Mouse (Mus musculus) ES-Bruce4 (cell line): ENCODE data around the gene Dock9. TPM values are rescaled to one million over a fixed set of nuclear protein-coding genes. Genes with fewer than 3 reads are reported as not detected.

Experiments
- H3K27ac ChIP-seq: 2 replicates; pipeline ENCODE4 v1.5.1; 2012; ENCODE audit warnings: low read length, inconsistent platforms; ENCODE audit not compliant: insufficient read depth
- H3K27me3 ChIP-seq: 2 replicates; pipeline ENCODE4 v1.6.1; 2012; ENCODE audit warnings: mild to moderate bottlenecking, low read length, inconsistent platforms; ENCODE audit not compliant: control insufficient read depth, poor library complexity, insufficient read depth, severe bottlenecking
- H3K36me3 ChIP-seq: 2 replicates; pipeline ENCODE4 v1.6.1; 2012; ENCODE audit warnings: inconsistent platforms, mild to moderate bottlenecking, low read length, moderate library complexity; ENCODE audit not compliant: control insufficient read depth, poor library complexity, insufficient read depth, severe bottlenecking
- H3K4me1 ChIP-seq: one replicate; pipeline ENCODE4 v1.8.1; 2011; ENCODE audit warnings: low read length; ENCODE audit not compliant: control insufficient read depth, insufficient read depth
- H3K4me3 ChIP-seq: 2 replicates; pipeline ENCODE4 v1.5.1; 2011; ENCODE audit warnings: low read depth, mild to moderate bottlenecking, low read length
- H3K9ac ChIP-seq: 2 replicates; pipeline ENCODE4 v1.6.1; 2012; ENCODE audit warnings: low read depth, mild to moderate bottlenecking, inconsistent platforms; ENCODE audit not compliant: poor library complexity, severe bottlenecking
- H3K9me3 ChIP-seq: replicated peaks from 2 replicates; pipeline ENCODE4 v1.6.1; 2012; ENCODE audit warnings: mild to moderate bottlenecking, low read length, inconsistent platforms; ENCODE audit not compliant: control insufficient read depth, poor library complexity, insufficient read depth, severe bottlenecking
- CTCF ChIP-seq: IDR thresholded peaks from one replicate; pipeline ENCODE4 v1.8.1; 2011; ENCODE audit warnings: low read depth, low read length
- EP300 ChIP-seq: IDR thresholded peaks from 2 replicates; pipeline ENCODE4 v1.6.1; 2011; ENCODE audit warnings: low read depth, low read length; ENCODE audit not compliant: insufficient read depth
- POLR2A ChIP-seq: IDR thresholded peaks from one replicate; pipeline ENCODE4 v1.8.1; 2011; ENCODE audit warnings: low read length; ENCODE audit not compliant: insufficient read depth
- polyA plus RNA-seq: library from polyadenylated mRNA; stranded (reverse); fragments of >200 nt; gene quantifications from 2 replicates; pipeline ENCODE4 v1.2.4, GENCODE M21; 2011; ENCODE audit warnings: low read depth; ENCODE audit not compliant: missing spikeins, insufficient read depth, insufficient read length

Gene Dock9
- polyA plus RNA-seq, 1 experiment = 21.0 TPM

DNA sequence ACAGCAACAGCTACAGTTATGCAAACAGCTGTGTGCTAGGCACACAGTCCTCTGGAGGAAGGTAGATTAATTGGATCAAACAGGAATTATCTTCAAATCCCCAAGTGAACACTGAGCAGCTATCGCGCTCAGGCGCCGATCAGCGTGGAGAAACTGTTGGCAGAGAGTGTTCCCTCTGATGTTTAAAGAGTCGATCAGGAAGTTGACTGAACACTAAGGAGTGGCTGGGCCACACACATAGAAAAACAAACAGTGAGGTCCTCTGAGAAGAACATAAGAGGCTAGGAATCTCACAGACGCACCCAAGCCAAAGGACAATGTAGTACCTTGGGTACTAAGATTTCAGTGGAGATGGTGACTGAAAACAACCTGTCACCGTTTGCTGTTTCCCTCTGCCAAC is 136.7 kb downstream of the Dock9 start:
- no peak overlapping the region for H3K27ac ChIP-seq
- no peak overlapping the region for H3K4me3 ChIP-seq
- no peaks in the 10 kb centered on the region for H3K4me1 ChIP-seq
- TF ChIP-seq POLR2A (no peak), CTCF (no peak), EP300 (no peak)
- no peak overlapping the region for H3K9ac ChIP-seq
- no peaks in the 10 kb centered on the region for H3K36me3 ChIP-seq
- no peaks in the 10 kb centered on the region for H3K9me3 ChIP-seq
- H3K27me3 ChIP-seq = no peaks in the 10 kb centered on the region

DNA sequence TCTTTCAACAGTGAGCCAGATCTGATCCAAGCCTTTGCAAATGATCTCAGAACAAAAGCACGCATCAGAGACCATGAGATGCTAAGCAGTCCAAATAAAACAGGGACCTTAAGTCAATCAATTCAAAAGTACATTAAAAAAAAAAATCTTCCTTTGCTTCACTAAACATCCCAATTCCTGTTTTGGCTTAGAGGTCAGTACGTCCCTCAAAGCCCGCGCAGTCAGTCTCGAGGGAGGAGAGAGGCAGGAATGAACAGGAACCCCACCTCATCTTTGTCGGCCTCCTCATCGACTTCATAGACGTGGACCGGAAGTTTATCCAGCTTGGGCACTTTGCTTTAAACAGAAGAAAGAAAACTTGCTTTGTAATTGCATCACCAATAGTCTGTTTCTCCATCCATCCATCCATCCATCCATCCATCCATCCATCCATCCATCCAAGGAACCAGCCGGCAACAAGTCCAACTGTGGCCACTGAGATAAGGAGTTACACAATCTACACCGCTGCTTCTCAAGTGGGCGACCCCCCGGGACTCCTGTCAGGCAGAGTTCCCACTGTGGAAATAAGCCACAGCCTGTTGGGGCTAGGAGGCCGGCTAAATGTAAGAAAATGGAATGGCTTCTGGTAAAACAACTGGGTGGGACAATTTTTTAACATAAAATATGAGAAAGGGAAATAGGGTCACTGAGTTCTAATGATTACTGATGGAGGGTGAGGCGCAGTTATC is 137.3 kb downstream of the Dock9 start:
- no peak for TF ChIP-seq POLR2A
- no peak for TF ChIP-seq CTCF
- TF ChIP-seq EP300 = no peak
- Histone ChIP-seq H3K4me1 (no peaks in the 10 kb centered on the region), H3K9me3 (no peaks in the 10 kb centered on the region), H3K27me3 (no peaks in the 10 kb centered on the region), H3K27ac (no peak overlapping the region), H3K4me3 (no peak overlapping the region), H3K9ac (no peak overlapping the region), H3K36me3 (no peaks in the 10 kb centered on the region)

- Histone ChIP-seq H3K27me3 (no peaks in the 10 kb centered on the region), H3K27ac (no peak overlapping the region), H3K9ac (no peak overlapping the region), H3K4me3 (no peak overlapping the region), H3K9me3 (no peaks in the 10 kb centered on the region), H3K4me1 (no peaks in the 10 kb centered on the region), H3K36me3 (no peaks in the 10 kb centered on the region)
- TF ChIP-seq POLR2A (no peak), CTCF (no peak), EP300 (no peak)
Measured at GRCm38 (mm10) chr14:121659061-121659824, 138.4 kb downstream of the Dock9 start.

- Histone ChIP-seq H3K9me3 (no peaks in the 10 kb centered on the region), H3K9ac (no peak overlapping the region), H3K27ac (no peak overlapping the region), H3K4me1 (no peaks in the 10 kb centered on the region), H3K27me3 (no peaks in the 10 kb centered on the region), H3K4me3 (no peak overlapping the region), H3K36me3 (no peaks in the 10 kb centered on the region)
- TF ChIP-seq EP300 = no peak
- no peak for TF ChIP-seq POLR2A
- no peak for TF ChIP-seq CTCF
Measured at GRCm38 (mm10) chr14:121658537-121658936, 139.1 kb downstream of the Dock9 start.

DNA sequence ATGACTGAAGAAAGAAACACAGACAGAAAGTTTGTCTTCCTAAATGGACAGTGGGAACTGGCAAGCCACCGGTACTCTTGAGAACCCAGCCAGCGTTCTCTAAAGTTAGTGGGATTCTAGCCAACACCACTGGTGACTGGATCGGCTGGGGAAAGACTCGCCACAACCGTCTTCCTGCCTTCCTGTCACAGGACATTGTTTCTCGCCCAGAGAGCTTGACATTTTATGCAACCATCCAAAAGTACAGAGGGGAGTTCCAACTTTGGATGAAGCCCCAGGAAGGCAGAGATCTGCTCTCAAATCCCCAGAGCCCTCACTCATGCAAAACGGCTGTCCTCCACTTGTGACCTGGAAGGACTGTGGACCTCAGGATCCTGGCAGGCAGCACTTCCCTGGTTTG is 140.0 kb downstream of the Dock9 start:
- TF ChIP-seq EP300 (no peak), CTCF (no peak), POLR2A (no peak)
- no peaks in the 10 kb centered on the region for H3K27me3 ChIP-seq
- H3K4me3 ChIP-seq = no peak overlapping the region
- H3K9ac ChIP-seq = no peak overlapping the region
- no peak overlapping the region for H3K27ac ChIP-seq
- H3K36me3 ChIP-seq = no peaks in the 10 kb centered on the region
- H3K9me3 ChIP-seq = no peaks in the 10 kb centered on the region
- H3K4me1 ChIP-seq = peaks cover 3% of the 10 kb centered on the region

GRCm38 (mm10) chr14:121656912-121657311 is 140.7 kb downstream of the Dock9 start:
- no peak overlapping the region for H3K4me3 ChIP-seq
- TF ChIP-seq EP300 (no peak), CTCF (no peak), POLR2A (no peak)
- H3K27me3 ChIP-seq = no peaks in the 10 kb centered on the region

More at GRCm38 (mm10) chr14:121656912-121657311, 140.7 kb downstream of the Dock9 start:
- Histone ChIP-seq H3K27ac (no peak overlapping the region), H3K9ac (no peak overlapping the region), H3K4me1 (peaks cover 4% of the 10 kb centered on the region), H3K36me3 (no peaks in the 10 kb centered on the region), H3K9me3 (no peaks in the 10 kb centered on the region)
